Mouse (Mus musculus): ENCODE measurements around the gene Gm2431.
"Not testable (repeated sequence)": the region's sequence is repeated elsewhere in the genome, so short reads cannot be mapped to it uniquely, and the experiment has no call there.

The Gm2431 gene

GRCm38 (mm10) chr7:142258254-142258653 is at the start of gene Gm2431:
Gene Gm2431 (minus strand): TSS chr7:142258354.
- not testable (repeated sequence) for DNase-seq

GRCm38 (mm10) chr7:142303929-142304328 is 45.8 kb upstream of the Gm2431 start:
- not testable (repeated sequence) for DNase-seq

GRCm38 (mm10) chr7:142303249-142303648 is 45.1 kb upstream of the Gm2431 start, which contains the start of gene Krtap5-4:
Gene Krtap5-4 (plus strand): TSS chr7:142303549.
- DNase-seq, result no peak

- DNase-seq, result not testable (repeated sequence)
These were observed 38.9 kb upstream of the Gm2431 start, which contains the start of gene Krtap5-1 for GRCm38 (mm10) chr7:142297018-142297417. Gene Krtap5-1 (minus strand): TSS chr7:142297118.

- not testable (repeated sequence) for DNase-seq
These were observed 38.0 kb upstream of the Gm2431 start for GRCm38 (mm10) chr7:142296108-142296507.

- DNase-seq, result no peak
These were observed 37.3 kb upstream of the Gm2431 start for GRCm38 (mm10) chr7:142295418-142295817.

GRCm38 (mm10) chr7:142293851-142294250 is 35.7 kb upstream of the Gm2431 start:
- DNase-seq, result peak; percentile 21

- not testable (repeated sequence) for DNase-seq
These were observed 27.9 kb upstream of the Gm2431 start for GRCm38 (mm10) chr7:142285910-142286612.

GRCm38 (mm10) chr7:142285130-142285835 is 27.1 kb upstream of the Gm2431 start:
- DNase-seq, result peak; percentile 45

- DNase-seq, result peak; percentile 91
These were observed 26.5 kb upstream of the Gm2431 start for GRCm38 (mm10) chr7:142284615-142285080.

- peak; percentile 46 for DNase-seq
These were observed 26.0 kb upstream of the Gm2431 start for GRCm38 (mm10) chr7:142284023-142284591.

- DNase-seq, result not testable (repeated sequence)
These were observed 24.7 kb upstream of the Gm2431 start for GRCm38 (mm10) chr7:142282847-142283246.

- DNase-seq, result not testable (repeated sequence)
These were observed 21.1 kb upstream of the Gm2431 start for GRCm38 (mm10) chr7:142279291-142279690.

GRCm38 (mm10) chr7:142278183-142278582 is 20.0 kb upstream of the Gm2431 start:
- DNase-seq, result peak; percentile 47

GRCm38 (mm10) chr7:142274263-142274662 is 16.1 kb upstream of the Gm2431 start, which contains the start of gene Gm4559:
Gene Gm4559 (minus strand): TSS chr7:142274363.
- DNase-seq, result not testable (repeated sequence)

- DNase-seq, result peak; percentile 14
These were observed 2.6 kb downstream of the Gm2431 start for GRCm38 (mm10) chr7:142255517-142255916.

- peak; percentile 1 for DNase-seq
These were observed 8.3 kb downstream of the Gm2431 start for GRCm38 (mm10) chr7:142249824-142250223.

GRCm38 (mm10) chr7:142240978-142241377 is 17.2 kb downstream of the Gm2431 start, which contains the start of gene Gm40460:
Gene Gm40460 (minus strand): TSS chr7:142241078.
- DNase-seq, result no peak

GRCm38 (mm10) chr7:142231540-142231939 is 26.6 kb downstream of the Gm2431 start:
- DNase-seq, result no peak

GRCm38 (mm10) chr7:142229871-142230270 is 28.3 kb downstream of the Gm2431 start, which contains the start of gene Krtap5-5:
Gene Krtap5-5 (minus strand): TSS chr7:142229971.
- not testable (repeated sequence) for DNase-seq

- DNase-seq, result no peak
These were observed 33.6 kb downstream of the Gm2431 start for GRCm38 (mm10) chr7:142224518-142224917.

- not testable (repeated sequence) for DNase-seq
These were observed 46.0 kb downstream of the Gm2431 start for GRCm38 (mm10) chr7:142212136-142212535.

GRCm38 (mm10) chr7:142211559-142211958 is 46.6 kb downstream of the Gm2431 start, which contains the start of gene Gm7579:
Gene Gm7579 (plus strand): TSS chr7:142211859.
- DNase-seq, result no peak
